Comparison of ENCODE assay signal across 18 mouse cellular contexts in genomic region chr9:66630931-66631330, GRCm38 (mm10). TPM values are rescaled to one million over a fixed set of nuclear protein-coding genes. Genes with fewer than 3 reads are reported as not detected.
DNase-seq lines count a peak whose midpoint lies in the region; ATAC-seq and TF ChIP-seq lines count a peak whose summit lies in the region.
"Had no signal": no experiment of that assay in that cellular context is flagged by ENCODE, and none has a peak within 500 bp of the region (broad histone marks: within the 10 kb centered on the region; RNA-seq: fewer than 3 reads in every experiment).

No protein-coding gene starts in this region.

- TF ChIP-seq POLR2A in CH12.LX (IDR thresholded peaks at IDR 0.05; ENCODE audit: low read depth, low read length): no peak

- no peaks in the 10 kb centered on the region for H3K9me3 ChIP-seq in heart, embryonic 12.5 days (replicated peaks)
- no peaks in the 10 kb centered on the region for H3K9me3 ChIP-seq in CH12.LX (replicated peaks; ENCODE audit: low read length)
- no peaks in the 10 kb centered on the region for H3K9me3 ChIP-seq in neural tube, embryonic 15.5 days (replicated peaks)
- H3K9me3 ChIP-seq: G1E; heart, embryonic 15.5 days; liver, embryonic 13.5 days; neural tube, embryonic 13.5 days had no signal

- intact Hi-C loops in heart, postnatal 10 days (cut with DNase I): no loop called here

- TF ChIP-seq CTCF in CH12.LX (conservative IDR thresholded peaks at IDR 0.05 in 1 of 2, IDR thresholded peaks at IDR 0.05 in 1 of 2; ENCODE audit: low read depth in 2 of 2, low read length in 2 of 2): no peak

- in situ Hi-C loops in CH12.LX (cut with MboI; ENCODE audit: low pct_ligation_motif_present, low pct_unique_long_range_greater_than_20kb, low sequenced_read_pairs): no loop called here

- no peak for TF ChIP-seq EP300 in CH12.LX (IDR thresholded peaks at IDR 0.05; ENCODE audit: low read length)

- dilution Hi-C loops in CH12.LX (cut with MboI; ENCODE audit: extremely low pct_ligation_motif_present, extremely low pct_unique_long_range_greater_than_20kb, low sequenced_read_pairs): no loop called here

- ATAC-seq in heart, embryonic 12.5 days (ENCODE audit: insufficient number of reproducible peaks, low FRiP score): no peak
- no peak for ATAC-seq in neural tube, embryonic 15.5 days (ENCODE audit: low FRiP score)
- ATAC-seq: hindbrain, postnatal 0 days had no signal

- H3K9ac ChIP-seq in heart, embryonic 12.5 days: no peak overlapping the region
- H3K9ac ChIP-seq in CH12.LX (ENCODE audit: insufficient read depth, low read depth): no peak overlapping the region
- no peak overlapping the region for H3K9ac ChIP-seq in neural tube, embryonic 15.5 days (replicated peaks)
- H3K9ac ChIP-seq: heart, embryonic 15.5 days; liver, embryonic 13.5 days; neural tube, embryonic 13.5 days had no signal

- no peaks in the 10 kb centered on the region for H3K36me3 ChIP-seq in heart, embryonic 12.5 days
- H3K36me3 ChIP-seq in CH12.LX (replicated peaks in 1 of 2; ENCODE audit: control insufficient read depth in 1 of 2, insufficient read depth in 1 of 2, low read length in 1 of 2): no peaks in the 10 kb centered on the region
- no peaks in the 10 kb centered on the region for H3K36me3 ChIP-seq in neural tube, embryonic 15.5 days
- H3K36me3 ChIP-seq: G1E; heart, embryonic 15.5 days; liver, embryonic 13.5 days; neural tube, embryonic 13.5 days had no signal

- WGBS in heart, embryonic 12.5 days: 17% methylated on average over 1 of the region's 1 CpGs
- 39% methylated on average over 1 of the region's 1 CpGs for WGBS in neural tube, embryonic 15.5 days

- no peaks in the 10 kb centered on the region for H3K27me3 ChIP-seq in heart, embryonic 12.5 days (replicated peaks)
- no peaks in the 10 kb centered on the region for H3K27me3 ChIP-seq in CH12.LX (replicated peaks)
- H3K27me3 ChIP-seq in neural tube, embryonic 15.5 days (replicated peaks): no peaks in the 10 kb centered on the region
- H3K27me3 ChIP-seq: heart, embryonic 15.5 days; liver, embryonic 13.5 days; neural tube, embryonic 13.5 days had no signal

- H3K79me2 ChIP-seq in CH12.LX (replicated peaks; ENCODE audit: control insufficient read depth, extremely low read depth, insufficient read depth, poor library complexity, severe bottlenecking): no peaks in the 10 kb centered on the region

- no peak overlapping the region for H3K27ac ChIP-seq in heart, embryonic 12.5 days (ENCODE audit: poor library complexity, severe bottlenecking)
- H3K27ac ChIP-seq in CH12.LX (ENCODE audit: insufficient read depth, low read depth): no peak overlapping the region
- H3K27ac ChIP-seq in neural tube, embryonic 15.5 days (replicated peaks): no peak overlapping the region
- H3K27ac ChIP-seq: heart, embryonic 15.5 days; hindbrain, postnatal 0 days; liver, embryonic 13.5 days; neural tube, embryonic 13.5 days had no signal

- H3K4me1 ChIP-seq in heart, embryonic 12.5 days (replicated peaks): peaks cover 10% of the 10 kb centered on the region
- peaks cover 2 to 23% of the 10 kb centered on the region in 2 experiments; a peak in 2 of 4 replicates for H3K4me1 ChIP-seq in CH12.LX (ENCODE audit: control insufficient read depth in 1 of 2, insufficient read depth in 2 of 2)
- no peaks in the 10 kb centered on the region for H3K4me1 ChIP-seq in neural tube, embryonic 15.5 days

- no peak overlapping the region for H3K4me3 ChIP-seq in heart, embryonic 12.5 days
- H3K4me3 ChIP-seq in CH12.LX (replicated peaks in 1 of 3; ENCODE audit: low read depth in 2 of 3, low read length in 2 of 3, poor library complexity in 1 of 3): no peak overlapping the region
- no peak overlapping the region for H3K4me3 ChIP-seq in neural tube, embryonic 15.5 days (replicated peaks)
- H3K4me3 ChIP-seq: heart, embryonic 15.5 days; liver, embryonic 13.5 days; neural tube, embryonic 13.5 days had no signal

- DNase-seq in heart, postnatal 10 days: peak; percentile 44 to 47
- DNase-seq in 3T3-L1 (ENCODE audit: low read depth, low spot score) (peak; percentile 80), CH12.LX (ENCODE audit: extremely low read depth) (peak; percentile 46)
- DNase-seq in embryo, embryonic 10.5 days (ENCODE audit: low spot score): peak; percentile 35
- DNase-seq in T-cell, adult 2 months (ENCODE audit: low spot score): no peak
- DNase-seq: adrenal gland, postnatal 14 days; cerebellum, postnatal 36 days; kidney, postnatal 4 days; liver, embryonic 13.5 days; lung, postnatal 4 days; midbrain, embryonic 14.5 days; right cerebral cortex, adult 18-20 months had no signal

- no peak for TF ChIP-seq RAD21 in CH12.LX (IDR thresholded peaks at IDR 0.05; ENCODE audit: low read depth, low read length)

- H3K4me2 ChIP-seq in heart, embryonic 12.5 days: no peak overlapping the region
- peak overlapping the region; percentile 50 for H3K4me2 ChIP-seq in CH12.LX (ENCODE audit: insufficient read depth, low read depth, poor library complexity, severe bottlenecking)
- H3K4me2 ChIP-seq in neural tube, embryonic 15.5 days: no peak overlapping the region
- H3K4me2 ChIP-seq: heart, embryonic 15.5 days; liver, embryonic 13.5 days; neural tube, embryonic 13.5 days had no signal

TF ChIP-seq in CH12.LX, 34 proteins besides CTCF, POLR2A, EP300 and RAD21:
- no peak for TF ChIP-seq MAFK (IDR thresholded peaks at IDR 0.05; ENCODE audit: insufficient replicate concordance, low read length)
- no peak for TF ChIP-seq SIN3A (IDR thresholded peaks at IDR 0.05; ENCODE audit: low read length)
- TF ChIP-seq USF2 (conservative IDR thresholded peaks at IDR 0.05; ENCODE audit: low read depth, low read length): no peak
- no peak for TF ChIP-seq JUND (conservative IDR thresholded peaks at IDR 0.05; ENCODE audit: low read depth, low read length)

RNA-seq across cellular contexts. Expression of gene Usp3, which starts 38.0 kb away (rescaled TPM):
- 10 to 100 TPM; 29.8 to 33.9 TPM for total RNA-seq in heart, postnatal 10 days (2021)
- polyA plus RNA-seq in heart, embryonic 12.5 days (2016; fragmentation: Nextera tagmentation; extraction: Ambion mirVana): 40.3 and 52.0 TPM in 2 replicates
- total RNA-seq in CH12.LX (2012; rRNA removed) (19.0 and 24.4 TPM in 2 replicates), CH12.LX (2014; rRNA removed) (36.6 and 40.8 TPM in 2 replicates)
- 39.5 and 50.9 TPM in 2 replicates for polyA plus RNA-seq in CH12.LX (2012; ENCODE audit: insufficient read length, low read depth)
- 51.2 and 57.0 TPM in 2 replicates for polyA plus RNA-seq in neural tube, embryonic 15.5 days (2015; fragmentation: Nextera tagmentation; extraction: Ambion mirVana)
